Mouse (Mus musculus): ENCODE measurements around the gene Rars2.

Rars2 gene

DNA sequence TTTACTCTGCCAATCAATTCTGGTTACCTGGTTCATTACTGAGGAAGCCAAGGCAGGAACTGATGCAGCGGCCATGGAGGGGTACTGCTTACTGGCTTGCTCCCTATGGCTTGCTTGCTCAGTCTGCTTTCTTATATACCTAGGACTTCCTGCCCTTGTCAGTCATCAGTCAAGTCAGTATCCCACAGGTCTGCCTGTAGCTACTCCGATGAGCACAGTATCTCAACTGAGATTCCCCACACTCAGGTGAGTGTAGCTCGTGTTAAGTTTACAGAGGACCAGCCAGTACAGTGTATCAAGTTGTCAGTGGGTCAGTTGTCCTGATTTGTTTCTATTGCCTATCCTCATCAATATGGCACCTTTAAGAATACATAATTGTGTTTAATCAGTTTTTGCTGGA lies 26.0 kb downstream of the Rars2 start:
- no peak for DNase-seq (ENCODE audit: low spot score in 2 of 2)

DNA sequence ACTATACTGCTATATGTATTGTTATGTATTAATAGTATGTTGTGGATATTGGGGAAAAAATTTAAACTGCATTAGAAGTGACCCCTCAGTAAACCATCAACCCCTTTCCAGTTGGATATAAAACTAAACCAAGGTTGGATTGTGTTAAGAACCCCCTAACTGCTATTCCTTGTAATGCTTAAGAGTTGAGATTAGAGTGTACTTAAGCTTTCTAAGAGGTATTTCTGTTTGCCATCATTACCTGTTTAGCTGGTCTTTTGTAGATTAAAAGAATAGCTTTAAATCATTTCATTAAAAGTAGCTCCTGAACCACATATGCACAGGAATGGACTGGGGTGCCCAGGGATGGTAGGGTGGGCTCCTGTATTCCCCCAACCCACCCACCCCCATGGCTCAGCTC lies 30.0 kb downstream of the Rars2 start:
- no peak for DNase-seq (ENCODE audit: low spot score in 2 of 2)

DNA sequence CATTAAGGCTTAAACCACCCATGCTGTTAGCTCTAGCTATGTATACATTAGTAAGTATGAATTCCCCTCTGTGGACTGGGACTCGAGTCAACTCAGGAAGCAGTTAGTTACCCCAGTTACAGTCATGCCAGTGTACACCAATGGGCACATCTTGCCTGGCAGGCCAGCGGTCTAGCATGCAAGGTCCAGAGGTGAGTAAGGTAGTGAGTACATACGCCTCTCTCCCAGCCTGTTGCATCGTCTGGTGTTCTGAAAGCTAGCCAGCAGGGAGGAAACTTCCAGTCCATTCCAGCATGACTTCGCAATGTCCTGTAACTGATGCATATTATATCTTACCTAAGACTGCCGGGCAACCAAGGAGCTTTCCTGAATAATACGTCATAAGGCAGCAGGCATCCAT lies 38.4 kb downstream of the Rars2 start:
- DNase-seq (ENCODE audit: low spot score in 2 of 2), result no peak

DNA sequence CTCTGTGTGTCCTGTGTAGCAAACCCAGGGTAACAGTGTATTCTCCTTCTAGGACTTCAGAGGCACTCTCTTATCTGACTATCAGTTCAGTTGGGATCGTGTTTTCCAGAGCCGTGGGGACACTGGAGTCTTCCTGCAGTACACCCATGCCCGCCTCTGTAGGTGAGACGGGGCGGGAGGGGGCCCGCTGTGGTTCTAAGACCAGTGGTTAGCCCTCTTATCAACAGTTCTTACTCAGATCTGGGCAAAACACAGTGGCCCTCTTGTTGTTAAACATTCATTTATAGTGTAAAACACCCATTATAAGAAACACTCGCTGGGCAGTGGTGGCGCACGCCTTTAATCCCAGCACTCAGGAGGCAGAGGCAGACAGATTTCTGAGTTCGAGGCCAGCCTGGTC lies 41.3 kb downstream of the Rars2 start:
- no peak for DNase-seq (ENCODE audit: low spot score in 2 of 2)

DNA sequence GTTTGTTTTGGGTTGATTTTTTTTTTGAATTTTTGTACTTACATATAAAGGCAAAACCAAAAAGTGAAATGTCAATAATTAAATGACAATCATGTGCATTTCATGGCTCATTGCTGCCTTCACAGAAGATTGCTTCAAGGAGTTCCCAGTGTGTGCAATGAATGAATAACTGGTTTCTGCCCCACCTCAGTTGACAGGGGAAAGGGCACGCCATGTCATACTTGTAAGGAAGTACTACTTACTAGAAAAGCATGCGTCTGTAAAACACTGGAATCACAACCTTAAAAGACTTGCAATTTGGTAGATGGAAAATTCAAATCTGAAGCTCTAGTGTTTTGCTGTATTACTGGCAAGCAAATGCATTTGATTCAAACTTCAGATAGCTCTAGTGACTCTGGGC lies 44.3 kb downstream of the Rars2 start:
- DNase-seq (ENCODE audit: low spot score in 2 of 2), result no peak

DNA sequence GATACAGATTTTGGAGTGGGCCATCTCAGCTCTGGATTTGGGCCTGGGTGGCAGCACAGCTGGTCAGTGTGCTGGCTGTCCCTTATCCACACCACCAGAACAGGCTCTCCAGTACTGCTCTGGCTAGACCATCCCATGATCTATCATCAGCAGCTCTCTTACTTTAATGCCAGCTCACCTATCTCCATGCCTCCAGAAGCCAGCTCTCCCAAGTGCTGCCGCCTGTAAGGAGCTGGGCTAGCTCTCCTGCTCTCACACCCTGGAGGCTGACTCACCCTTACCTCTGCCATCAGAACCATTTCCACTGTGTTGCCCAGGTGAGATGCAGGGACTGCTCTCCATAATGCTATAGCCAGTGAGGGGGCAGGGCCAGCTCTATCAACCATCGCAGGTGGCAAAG lies 46.8 kb downstream of the Rars2 start:
- DNase-seq (ENCODE audit: low spot score in 2 of 2), result no peak

DNA sequence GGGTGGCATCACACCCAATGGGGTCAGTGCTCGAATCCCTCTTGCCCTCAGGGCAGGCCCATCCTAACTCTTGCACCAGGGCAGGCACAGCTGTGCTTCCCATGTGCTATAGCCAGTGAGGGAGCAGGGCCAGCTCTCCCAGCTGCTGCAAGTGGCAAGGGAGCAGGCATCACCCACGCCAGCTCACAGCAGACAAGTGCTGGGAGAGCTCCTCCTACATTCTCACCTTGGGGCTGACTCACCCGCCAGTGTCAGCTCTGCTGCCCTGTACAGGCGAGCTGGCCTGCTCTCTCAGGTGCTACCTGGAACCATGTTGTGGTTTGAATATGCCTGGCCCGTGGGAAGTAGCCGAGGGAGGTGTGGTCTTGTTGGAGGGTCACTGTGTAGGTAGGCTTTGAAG lies 47.2 kb downstream of the Rars2 start:
- DNase-seq (ENCODE audit: low spot score in 2 of 2), result peak; percentile 43 to 48

DNA sequence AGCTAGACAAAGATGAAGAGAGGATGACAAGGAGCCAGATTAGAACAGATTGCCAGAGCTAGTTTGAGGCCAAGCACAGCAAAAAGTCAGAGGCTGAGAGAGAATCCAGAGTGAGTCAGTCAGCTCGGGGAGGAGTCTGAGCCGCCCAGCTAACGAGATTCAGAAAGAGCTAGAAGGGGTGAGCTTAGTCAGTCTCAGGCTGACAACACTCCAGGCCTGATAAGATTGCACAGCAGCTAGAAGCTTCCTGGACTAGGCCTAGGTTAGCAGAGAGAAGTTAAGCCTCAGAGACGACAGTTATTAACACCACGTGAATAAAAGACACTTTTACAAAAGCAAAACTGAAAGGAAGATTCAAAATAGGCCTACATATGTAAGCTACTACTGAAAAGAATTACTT lies 53.2 kb downstream of the Rars2 start:
- DNase-seq (ENCODE audit: low spot score in 2 of 2), result no peak

DNA sequence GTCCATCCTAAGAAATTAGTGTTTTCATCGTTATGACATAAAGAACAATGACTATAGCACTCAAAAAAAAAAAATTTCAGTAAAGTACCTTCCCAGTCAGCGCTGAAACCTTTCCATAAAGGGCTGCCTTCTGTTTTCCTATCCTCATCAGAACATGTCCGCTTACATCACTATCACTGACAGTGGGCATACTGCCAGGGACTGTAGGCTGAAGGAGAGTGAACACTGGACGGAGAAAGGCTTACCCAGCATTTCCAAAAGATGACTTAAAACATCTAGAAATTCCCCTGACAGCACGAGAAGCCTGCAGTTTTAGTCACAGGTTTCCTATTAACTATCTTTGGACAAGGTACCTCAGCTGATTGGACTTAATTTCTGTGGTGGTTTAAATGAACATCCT lies 59.0 kb downstream of the Rars2 start:
- no peak for DNase-seq (ENCODE audit: low spot score in 2 of 2)

DNA sequence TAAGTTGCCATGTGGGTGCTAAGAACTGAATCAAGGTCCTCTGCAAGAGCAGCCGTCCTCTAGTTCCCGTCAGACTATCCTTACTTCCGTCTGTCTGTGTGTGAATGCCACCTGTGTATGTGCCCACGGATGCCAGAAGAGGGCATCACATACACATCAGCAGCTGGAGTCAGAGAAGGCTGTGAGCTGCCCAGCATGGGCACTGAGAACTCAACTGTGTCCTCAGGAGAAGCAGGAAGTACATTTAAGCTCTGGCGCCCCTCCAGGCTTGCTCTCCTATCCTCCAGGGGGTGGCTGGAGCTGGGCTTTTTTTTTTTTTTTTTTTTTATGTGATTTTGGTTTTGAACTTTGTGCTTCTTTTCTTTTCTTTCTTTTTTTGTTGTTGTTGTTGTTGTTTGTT lies 65.8 kb downstream of the Rars2 start:
- DNase-seq (ENCODE audit: low spot score in 2 of 2), result no peak

DNA sequence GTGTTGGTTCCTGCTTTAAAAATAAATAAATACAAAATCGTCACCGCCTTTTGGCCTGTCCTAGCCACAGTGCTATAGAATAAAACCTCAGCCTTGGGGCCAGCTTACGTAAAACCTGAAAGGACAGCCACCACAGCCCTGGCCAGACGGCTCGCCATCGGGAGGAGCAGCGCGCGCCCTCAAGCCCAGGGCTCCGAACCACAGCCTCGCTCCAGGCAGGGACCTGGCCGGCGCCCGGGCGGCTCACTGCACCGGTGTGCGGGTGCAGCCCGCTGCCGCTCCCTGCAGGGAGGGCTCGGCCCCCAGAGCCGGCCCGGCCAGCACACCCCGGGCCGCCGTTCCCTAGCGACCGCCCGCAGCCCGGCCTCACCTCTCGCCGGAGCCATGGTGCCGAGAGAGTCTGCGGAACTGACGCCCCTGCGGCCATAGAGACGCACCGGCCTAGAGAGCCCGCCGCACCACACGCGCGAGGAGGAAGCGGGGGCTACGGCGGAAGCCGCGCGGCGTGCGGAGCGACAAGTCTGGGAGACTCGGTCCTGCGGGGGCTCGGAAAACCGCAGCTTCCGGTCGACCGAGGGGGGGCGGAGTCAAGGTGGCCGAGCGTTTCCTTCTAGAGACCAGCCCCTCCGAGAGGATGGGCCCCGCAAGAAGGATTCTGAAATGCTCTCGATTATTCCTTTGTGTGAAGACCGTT lies 72.3 kb downstream of the Rars2 start, which contains the start of gene Slc35a1:
Slc35a1 (minus strand) TSS at position 565 of the 694 bp plus-strand sequence.
- DNase-seq (ENCODE audit: low spot score in 2 of 2), result peak; percentile 90 to 94

DNA sequence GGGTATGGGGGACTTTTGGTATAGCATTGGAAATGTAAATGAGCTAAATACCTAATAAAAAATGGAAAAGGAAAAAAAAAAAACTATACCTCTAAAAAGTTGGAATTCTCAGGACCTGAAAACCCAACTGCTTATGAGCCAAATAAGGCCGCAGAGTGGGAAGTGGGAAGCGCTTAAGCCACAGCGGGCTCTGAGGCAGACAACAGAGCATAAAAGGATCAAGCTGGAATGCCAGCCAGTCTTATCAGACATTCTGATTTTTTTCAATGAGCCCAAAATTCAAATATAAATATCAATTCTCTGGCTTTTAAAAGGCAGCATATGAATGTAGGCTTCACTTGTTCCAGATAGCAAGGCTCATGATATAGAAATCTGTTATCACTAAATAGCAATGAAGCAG lies 73.3 kb downstream of the Rars2 start:
- no peak for DNase-seq (ENCODE audit: low spot score in 2 of 2)

DNA sequence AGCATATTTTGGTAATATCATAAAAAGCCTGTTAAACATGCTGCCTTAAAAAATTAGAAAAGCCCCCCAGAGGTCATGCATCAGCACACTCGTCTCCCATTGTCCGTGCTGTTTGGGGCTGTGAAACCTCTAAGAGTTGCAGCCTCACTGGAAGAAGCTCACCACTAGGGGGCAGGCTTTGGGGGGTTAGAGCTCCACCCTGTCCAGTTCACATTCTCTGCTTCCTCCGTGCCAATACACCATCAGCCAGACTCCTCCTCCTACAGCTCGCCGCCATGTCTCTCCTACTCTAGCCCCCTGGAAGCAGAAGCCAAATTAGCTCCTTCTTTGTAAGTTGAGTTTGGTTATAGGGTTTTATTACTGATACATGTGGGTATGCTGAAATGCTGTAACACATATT lies 86.8 kb downstream of the Rars2 start:
- no peak for DNase-seq (ENCODE audit: low spot score in 2 of 2)

DNA sequence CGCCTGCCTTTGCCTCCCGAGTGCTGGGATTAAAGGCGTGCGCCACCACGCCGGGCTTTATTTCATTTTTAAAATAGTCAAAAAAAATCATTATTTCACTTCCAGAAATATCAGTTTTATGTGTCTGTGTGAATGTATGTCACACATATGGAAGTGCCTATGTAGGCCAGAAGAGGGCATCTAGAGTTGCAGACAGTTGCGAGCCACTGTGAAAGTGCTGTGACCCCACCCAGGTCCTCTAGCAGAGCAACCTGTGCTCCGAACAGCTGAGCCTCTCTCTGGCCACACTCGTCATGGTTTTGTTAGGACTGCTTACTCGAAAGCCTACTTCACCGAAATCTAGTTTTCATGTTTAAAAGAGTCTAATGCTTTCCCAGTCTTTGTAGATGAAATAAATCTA lies 87.5 kb downstream of the Rars2 start:
- DNase-seq (ENCODE audit: low spot score in 2 of 2), result no peak

DNA sequence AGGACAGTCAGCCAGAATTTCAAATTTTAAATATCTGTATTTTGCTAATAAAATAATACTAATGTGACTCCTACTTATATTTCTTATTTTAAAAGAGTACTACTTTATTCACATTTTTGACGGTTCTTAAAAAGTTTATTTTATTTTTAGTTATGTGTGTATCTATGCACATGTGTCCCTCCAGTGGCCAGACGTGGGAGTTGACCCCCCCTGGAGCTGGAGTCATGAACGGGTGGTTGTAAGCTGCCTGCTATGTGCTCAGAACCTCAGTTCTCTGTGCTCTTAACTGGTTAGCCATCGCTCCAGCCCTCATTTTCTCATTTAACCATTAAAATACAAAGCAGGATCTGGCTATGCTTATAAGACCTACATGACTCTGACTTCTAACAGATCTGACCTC lies 88.3 kb downstream of the Rars2 start:
- DNase-seq (ENCODE audit: low spot score in 2 of 2), result no peak

DNA sequence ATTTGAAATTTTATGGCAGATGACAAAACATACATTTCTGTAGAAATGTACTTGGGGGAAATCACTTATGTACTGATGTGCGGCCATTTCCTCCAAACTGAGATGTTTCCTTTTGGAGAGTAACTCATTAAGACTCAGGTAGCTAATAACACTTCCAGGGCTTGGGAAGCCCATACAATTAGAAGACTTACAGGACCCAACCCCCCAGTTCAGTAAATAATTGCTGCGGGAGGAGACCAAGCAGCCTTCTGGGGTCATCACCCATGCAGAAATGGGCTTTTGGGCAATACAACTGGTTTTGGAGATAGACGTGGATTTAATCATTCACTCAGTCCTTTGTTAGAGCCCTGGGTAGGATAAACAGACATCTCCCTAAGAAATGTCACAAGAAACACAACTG lies 92.5 kb downstream of the Rars2 start:
- no peak for DNase-seq (ENCODE audit: low spot score in 2 of 2)

DNA sequence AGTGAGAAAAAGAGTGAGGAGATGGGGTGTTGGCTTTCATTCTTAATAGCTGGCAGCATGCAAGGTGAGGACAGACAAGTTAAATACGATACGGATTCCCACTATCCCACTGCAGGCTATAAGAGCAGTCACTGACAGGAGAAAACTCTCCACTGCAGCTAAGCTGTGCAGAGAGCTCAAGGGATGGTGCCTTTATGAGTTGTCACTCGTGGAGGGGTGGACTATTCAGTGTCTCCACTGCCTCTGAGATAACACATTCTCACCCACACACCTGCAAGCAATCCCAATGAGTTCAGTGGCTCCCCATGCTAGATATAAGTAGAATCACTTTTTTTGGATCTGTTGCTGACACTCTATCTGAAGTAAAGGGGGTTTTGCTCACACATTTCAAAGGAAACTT lies 93.4 kb downstream of the Rars2 start:
- DNase-seq (ENCODE audit: low spot score in 2 of 2), result no peak
